Mouse (Mus musculus) brain, embryonic 14.5 days (tissue): ENCODE measurements around the gene Cyren.

ENCODE experiments used
- CTCF ChIP-seq: fragments of 200-500 bp; IDR thresholded peaks from 2 replicates; pipeline ENCODE4 v1.5.1; 2012; ENCODE audit warnings: inconsistent platforms, mild to moderate bottlenecking, moderate library complexity, borderline replicate concordance; ENCODE audit not compliant: insufficient read depth, insufficient read length; ENCODE audit errors: extremely low read depth
- POLR2A ChIP-seq: fragments of 200-500 bp; IDR thresholded peaks from 2 replicates; pipeline ENCODE4 v1.6.1; 2012; ENCODE audit warnings: mild to moderate bottlenecking, inconsistent platforms, borderline replicate concordance; ENCODE audit not compliant: poor library complexity, insufficient read depth, insufficient read length, severe bottlenecking; ENCODE audit errors: extremely low read depth

- TF ChIP-seq CTCF (no peak), POLR2A (no peak)
Measured at GRCm38 (mm10) chr6:34875268-34875761, 2.5 kb downstream of the Cyren start.
